13 mouse cellular contexts compared by ENCODE assay signal in the genomic region with DNA sequence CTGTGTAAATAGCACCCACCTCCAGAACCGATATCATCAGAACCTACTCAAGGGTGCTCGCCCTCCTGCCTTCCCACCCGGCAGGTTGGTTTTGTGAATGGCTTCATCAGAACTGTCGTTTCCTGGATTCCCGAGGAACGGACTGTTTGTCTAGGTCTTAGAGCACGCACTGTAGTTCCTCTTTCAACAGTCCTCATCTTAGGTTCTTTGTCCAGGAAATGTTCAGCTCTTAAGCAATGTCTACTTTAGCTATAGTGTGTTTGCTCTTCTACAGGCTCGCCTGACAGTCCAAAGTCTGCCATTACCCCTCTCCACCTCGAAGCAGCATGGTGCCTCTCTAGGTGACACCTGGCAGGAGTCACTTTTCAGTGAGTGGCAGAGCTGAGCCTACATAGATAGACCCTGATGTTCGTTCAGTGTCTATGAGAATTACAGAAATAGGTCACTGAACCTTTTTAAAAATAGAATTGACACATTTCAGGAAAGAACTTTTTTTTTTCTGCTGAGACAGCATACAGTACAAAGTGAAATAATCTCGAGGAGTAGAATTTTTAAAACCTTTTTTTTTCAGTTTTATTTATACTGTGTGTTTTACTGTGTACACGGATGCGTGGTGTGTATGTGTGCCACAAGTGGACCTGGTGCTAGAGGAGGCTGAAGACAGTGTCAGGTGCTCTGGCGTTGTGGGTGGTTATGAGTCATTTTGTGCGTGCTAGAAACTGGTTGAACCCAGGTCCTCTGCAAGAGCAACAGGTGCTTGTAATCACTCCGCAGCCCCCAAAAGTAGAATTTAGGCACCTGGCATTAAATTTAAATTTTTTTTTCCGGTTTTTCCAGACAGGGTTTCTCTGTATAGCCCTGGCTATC.
A peak's percentile ranks its signal among the peaks of the same experiment; 100 is the strongest.
DNase-seq lines count a peak whose midpoint lies in the region; ATAC-seq and TF ChIP-seq lines count a peak whose summit lies in the region.
"Had no signal": no experiment of that assay in that cellular context is flagged by ENCODE, and none has a peak within 500 bp of the region (broad histone marks: within the 10 kb centered on the region; RNA-seq: fewer than 3 reads in every experiment).

No protein-coding gene starts in this region.

- peak; percentile 27 to 28 for DNase-seq in heart, adult 2 months
- no peak for DNase-seq in heart, embryonic 10.5 days (ENCODE audit: low spot score)
- no peak for DNase-seq in cerebellum, adult 11 months
- no peak for DNase-seq in right cerebral cortex, postnatal 25 days
- no peak for DNase-seq in adrenal gland, postnatal 25 days
- DNase-seq: heart, adult 18-20 months; layer of hippocampus, adult 9-11 months; spleen, adult 18-20 months had no signal

- TF ChIP-seq CTCF in heart, adult 2 months (IDR thresholded peaks at IDR 0.05), result no peak

- peak; percentile 54 for ATAC-seq in common myeloid progenitor, adult 5-6 weeks (replicated peaks; ENCODE audit: low read depth, poor library complexity, severe bottlenecking)
- peak; percentile 64 for ATAC-seq in liver, embryonic 16.5 days (ENCODE audit: low read depth)
- ATAC-seq in neutrophil, adult 5-6 weeks (ENCODE audit: extremely low read depth, insufficient number of reproducible peaks, low FRiP score, poor library complexity, severe bottlenecking), result peak; percentile 13; the same call in 1 of the 2 replicates
- ATAC-seq: forebrain, embryonic 16.5 days had no signal

- no peak for TF ChIP-seq EP300 in heart, adult 2 months (IDR thresholded peaks at IDR 0.05; ENCODE audit: insufficient read depth, low read depth, low read length)

- 63% methylated on average over 17 of the region's 17 CpGs for WGBS in heart, adult 2 months
- WGBS in heart, embryonic 10.5 days, result 74% methylated on average over 17 of the region's 17 CpGs
- 36% methylated on average over 17 of the region's 17 CpGs for WGBS in liver, embryonic 16.5 days (ENCODE audit: insufficient replicate concordance)

- no peak overlapping the region for H3K27ac ChIP-seq in heart, adult 2 months
- H3K27ac ChIP-seq in heart, embryonic 10.5 days, result no peak overlapping the region
- H3K27ac ChIP-seq in liver, embryonic 16.5 days (ENCODE audit: low read length), result peak overlapping the region; percentile 70
- H3K27ac ChIP-seq: hindbrain, embryonic 15.5 days had no signal

- H3K4me1 ChIP-seq in heart, adult 2 months (ENCODE audit: control insufficient read depth, insufficient read depth, low read length), result peaks cover 3% of the 10 kb centered on the region
- H3K4me1 ChIP-seq in heart, embryonic 10.5 days, result peaks cover 11% of the 10 kb centered on the region
- H3K4me1 ChIP-seq in liver, embryonic 16.5 days (ENCODE audit: control insufficient read depth, low read depth, low read length), result peaks cover 21% of the 10 kb centered on the region
- H3K4me1 ChIP-seq: hindbrain, embryonic 15.5 days had no signal

- TF ChIP-seq POLR2A in heart, adult 2 months (IDR thresholded peaks at IDR 0.05; ENCODE audit: insufficient read depth, low read depth, low read length), result no peak

- H3K4me3 ChIP-seq in heart, adult 2 months, result no peak overlapping the region
- no peak overlapping the region for H3K4me3 ChIP-seq in heart, embryonic 10.5 days
- peak overlapping the region; percentile 15; the same call in 1 of the 2 replicates for H3K4me3 ChIP-seq in liver, embryonic 16.5 days (ENCODE audit: low read depth, low read length)
- H3K4me3 ChIP-seq: hindbrain, embryonic 15.5 days had no signal

- H3K9me3 ChIP-seq in heart, embryonic 10.5 days, result no peaks in the 10 kb centered on the region
- H3K9me3 ChIP-seq in liver, embryonic 16.5 days (replicated peaks; ENCODE audit: control insufficient read depth, low read length), result no peaks in the 10 kb centered on the region
- H3K9me3 ChIP-seq: hindbrain, embryonic 15.5 days had no signal

- H3K9ac ChIP-seq in heart, adult 2 months (ENCODE audit: low read depth, low read length), result no peak overlapping the region
- H3K9ac ChIP-seq in liver, embryonic 16.5 days (ENCODE audit: low read depth, low read length), result 0 out of 2 replicates have a peak overlapping the region, but pooled peaks have one; percentile 23
- H3K9ac ChIP-seq: hindbrain, embryonic 15.5 days had no signal

- no peaks in the 10 kb centered on the region for H3K36me3 ChIP-seq in heart, adult 2 months (ENCODE audit: control insufficient read depth, insufficient read depth, low read length)
- H3K36me3 ChIP-seq in heart, embryonic 10.5 days, result 0 out of 2 replicates have a peak, but pooled peaks cover 3% of the 10 kb centered on the region
- H3K36me3 ChIP-seq in liver, embryonic 16.5 days (ENCODE audit: control insufficient read depth, insufficient read depth), result no peaks in the 10 kb centered on the region
- H3K36me3 ChIP-seq: hindbrain, embryonic 15.5 days had no signal

- peak overlapping the region; percentile 36; the same call in 1 of the 2 replicates for H3K4me2 ChIP-seq in liver, embryonic 16.5 days (ENCODE audit: low read depth, low read length)
- H3K4me2 ChIP-seq: hindbrain, embryonic 15.5 days had no signal

- H3K79me2 ChIP-seq in heart, adult 2 months (replicated peaks; ENCODE audit: control insufficient read depth, insufficient read depth, low read length), result no peaks in the 10 kb centered on the region

- intact Hi-C loops in heart, adult 2 months (cut with DNase I), result no loop called here

- H3K27me3 ChIP-seq in heart, adult 2 months (ENCODE audit: control insufficient read depth, insufficient read depth, low read length), result no peaks in the 10 kb centered on the region
- H3K27me3 ChIP-seq in heart, embryonic 10.5 days (ENCODE audit: insufficient read depth, poor library complexity, severe bottlenecking), result no peaks in the 10 kb centered on the region
- no peaks in the 10 kb centered on the region for H3K27me3 ChIP-seq in liver, embryonic 16.5 days (ENCODE audit: control insufficient read depth, insufficient read depth, low read depth, low read length)
- H3K27me3 ChIP-seq: hindbrain, embryonic 15.5 days had no signal

Comparison
In these comparisons a context has a peak if more than half of its experiments do, and no peak if none do; other contexts are left out.
1. DNase-seq: peak in heart, adult 2 months (2 of 2); none in heart, embryonic 10.5 days (single experiment), cerebellum, adult 11 months (single experiment), right cerebral cortex, postnatal 25 days (single experiment) and adrenal gland, postnatal 25 days (single experiment).
2. ATAC-seq: peak in every context shown above with its lines; median percentile 64 in liver, embryonic 16.5 days; 54 in common myeloid progenitor, adult 5-6 weeks; 13 in neutrophil, adult 5-6 weeks.